Mouse (Mus musculus) limb, embryonic 10.5 days (tissue): Measurements from ENCODE around the gene Acer2. TPM values are rescaled to one million over a fixed set of nuclear protein-coding genes. Genes with fewer than 3 reads are reported as not detected.

Experiments
- DNase-seq: peaks from one replicate; pipeline ENCODE4 v3.0.0-alpha.2; 2017; ENCODE audit warnings: low spot score
- H3K27ac ChIP-seq: fragments of 300-500 bp; sonication (generic); 2 replicates; pipeline ENCODE4 v1.5.1; 2016; ENCODE audit warnings: mild to moderate bottlenecking
- H3K27me3 ChIP-seq: fragments of 300-500 bp; sonication (generic); 2 replicates; pipeline ENCODE4 v1.6.1; 2016; ENCODE audit warnings: low read depth, mild to moderate bottlenecking; ENCODE audit not compliant: poor library complexity, severe bottlenecking
- H3K36me3 ChIP-seq: fragments of 300-500 bp; sonication (generic); 2 replicates; pipeline ENCODE4 v1.6.1; 2016; ENCODE audit warnings: mild to moderate bottlenecking, moderate library complexity
- H3K4me1 ChIP-seq: fragments of 300-500 bp; sonication (generic); 2 replicates; pipeline ENCODE4 v1.6.1; 2016
- H3K4me3 ChIP-seq: fragments of 300-500 bp; sonication (generic); 2 replicates; pipeline ENCODE4 v1.5.1; 2016; ENCODE audit warnings: mild to moderate bottlenecking, moderate library complexity
- H3K9me3 ChIP-seq: fragments of 300-500 bp; sonication (generic); replicated peaks from 2 replicates; pipeline ENCODE4 v1.6.1; 2016; ENCODE audit warnings: mild to moderate bottlenecking
- WGBS: fragments of 180-500 bp; shearing (Covaris S2); methylation state at CpG from one replicate; pipeline ENCODE4 v1.1.7; 2016; 5-methylcytosine and 5-hydroxymethylcytosine counted together
- polyA plus RNA-seq: library from polyadenylated mRNA; unstranded; fragments of >200 nt; fragmentation: Nextera tagmentation; extraction: Ambion mirVana; gene quantifications from 2 replicates; pipeline ENCODE4 v1.2.1, GENCODE M21; 2016

The Acer2 gene
- polyA plus RNA-seq, 1 experiment from 2014 or later, result 17.1 TPM

DNA sequence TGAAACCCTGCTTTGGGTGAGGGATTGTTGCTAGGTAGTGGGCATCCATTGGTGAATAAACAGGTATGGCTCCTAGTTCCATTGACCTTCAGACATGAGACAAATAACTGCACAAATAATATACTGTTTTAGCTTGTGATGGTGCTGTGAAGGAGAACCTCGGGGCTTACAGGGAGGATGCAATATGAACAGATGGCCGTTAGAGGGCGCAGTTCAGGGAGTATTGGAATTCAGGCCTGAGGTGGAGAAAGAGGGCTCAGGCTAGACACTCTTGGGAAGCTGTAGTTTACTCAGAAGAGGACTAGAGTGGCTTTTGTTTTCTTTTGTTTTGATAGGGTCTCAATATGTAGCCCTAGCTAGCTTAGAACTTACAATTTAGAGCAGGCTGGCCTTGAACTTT lies 30.8 kb downstream of the Acer2 start:
- no peaks in the 10 kb centered on the region for H3K36me3 ChIP-seq
- H3K27me3 ChIP-seq, result no peaks in the 10 kb centered on the region
- no peak overlapping the region for H3K27ac ChIP-seq
- no peak for DNase-seq
- H3K9me3 ChIP-seq, result no peaks in the 10 kb centered on the region
- WGBS, result 40% methylated on average over 3 of the region's 3 CpGs
- no peak overlapping the region for H3K4me3 ChIP-seq
- H3K4me1 ChIP-seq, result peaks cover 4% of the 10 kb centered on the region; the same call in 1 of the 2 replicates

- H3K4me3 ChIP-seq, result no peak overlapping the region
- 87% methylated on average over 1 of the region's 1 CpGs for WGBS
- H3K27ac ChIP-seq, result no peak overlapping the region
- no peaks in the 10 kb centered on the region for H3K9me3 ChIP-seq
- no peak for DNase-seq
- no peaks in the 10 kb centered on the region for H3K36me3 ChIP-seq
- H3K4me1 ChIP-seq, result no peaks in the 10 kb centered on the region
- no peaks in the 10 kb centered on the region for H3K27me3 ChIP-seq
These were observed 31.7 kb downstream of the Acer2 start for GRCm38 (mm10) chr4:86905869-86906268.

DNA sequence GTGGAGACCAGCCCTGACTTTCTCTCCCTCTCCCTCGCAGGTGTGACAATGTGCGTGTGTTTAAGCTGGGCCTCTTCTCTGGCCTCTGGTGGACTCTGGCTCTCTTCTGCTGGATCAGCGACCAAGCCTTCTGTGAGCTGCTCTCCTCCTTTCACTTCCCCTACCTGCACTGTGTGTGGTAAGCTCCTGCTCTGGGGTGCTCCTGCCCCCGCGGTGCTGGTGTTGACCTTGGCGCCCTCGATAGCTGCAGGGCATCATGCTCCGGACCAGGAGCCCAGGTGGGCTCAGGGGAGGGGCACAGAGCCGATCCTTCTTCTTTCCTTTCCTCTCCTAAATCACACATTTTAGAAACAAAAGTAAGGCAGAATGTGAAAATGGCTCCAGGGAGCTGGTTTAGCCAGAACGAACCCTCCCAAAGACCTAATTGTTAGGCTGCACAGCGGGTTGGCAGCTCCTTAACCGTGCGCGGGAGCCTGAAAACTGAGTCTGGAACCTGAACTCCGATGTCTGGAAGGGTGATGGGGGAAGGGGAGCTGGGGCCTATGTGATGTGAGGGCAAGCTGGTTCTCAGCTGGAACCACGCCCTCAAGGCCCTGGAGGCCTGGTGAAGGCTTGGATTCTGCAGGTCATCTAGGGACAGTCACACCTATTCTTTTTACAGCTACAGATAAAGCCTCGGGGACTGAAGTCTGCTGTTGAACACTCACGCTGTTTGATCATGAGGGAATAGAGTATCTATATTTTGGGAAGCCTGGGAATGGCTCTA lies 37.6 kb downstream of the Acer2 start:
- H3K36me3 ChIP-seq, result no peaks in the 10 kb centered on the region
- peak overlapping the region; percentile 30 for H3K4me3 ChIP-seq
- H3K27ac ChIP-seq, result peak overlapping the region; percentile 86
- H3K27me3 ChIP-seq, result no peaks in the 10 kb centered on the region
- no peaks in the 10 kb centered on the region for H3K9me3 ChIP-seq
- peak; percentile 65 for DNase-seq
- peaks cover 13% of the 10 kb centered on the region for H3K4me1 ChIP-seq
- WGBS, result 12% methylated on average over 18 of the region's 18 CpGs

- DNase-seq, result no peak
- Histone ChIP-seq H3K4me1 (peaks cover 13% of the 10 kb centered on the region), H3K27ac (no peak overlapping the region), H3K36me3 (no peaks in the 10 kb centered on the region), H3K27me3 (no peaks in the 10 kb centered on the region), H3K4me3 (no peak overlapping the region), H3K9me3 (no peaks in the 10 kb centered on the region)
- WGBS, result 70% methylated on average over 7 of the region's 7 CpGs
These were observed 38.6 kb downstream of the Acer2 start for GRCm38 (mm10) chr4:86912757-86913156.

DNA sequence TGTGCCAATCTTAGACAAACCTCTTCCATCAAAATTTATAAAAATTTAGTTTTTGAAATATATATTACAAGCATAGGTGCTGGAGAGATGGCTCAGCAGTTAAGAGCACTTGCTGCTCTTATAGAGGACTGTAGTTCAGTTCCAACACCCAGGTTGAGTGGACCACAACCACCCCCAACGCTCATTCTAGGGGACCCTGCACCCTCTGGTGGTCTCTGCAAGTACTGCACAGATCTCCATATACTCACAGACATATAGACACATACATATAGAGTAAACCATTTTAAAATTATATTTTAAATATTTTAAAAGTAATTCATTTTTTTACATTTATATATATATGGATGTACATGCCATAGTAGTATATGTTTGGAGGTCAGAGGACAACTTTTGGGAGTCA lies 41.9 kb downstream of the Acer2 start:
- 63% methylated on average over 1 of the region's 1 CpGs for WGBS

DNA sequence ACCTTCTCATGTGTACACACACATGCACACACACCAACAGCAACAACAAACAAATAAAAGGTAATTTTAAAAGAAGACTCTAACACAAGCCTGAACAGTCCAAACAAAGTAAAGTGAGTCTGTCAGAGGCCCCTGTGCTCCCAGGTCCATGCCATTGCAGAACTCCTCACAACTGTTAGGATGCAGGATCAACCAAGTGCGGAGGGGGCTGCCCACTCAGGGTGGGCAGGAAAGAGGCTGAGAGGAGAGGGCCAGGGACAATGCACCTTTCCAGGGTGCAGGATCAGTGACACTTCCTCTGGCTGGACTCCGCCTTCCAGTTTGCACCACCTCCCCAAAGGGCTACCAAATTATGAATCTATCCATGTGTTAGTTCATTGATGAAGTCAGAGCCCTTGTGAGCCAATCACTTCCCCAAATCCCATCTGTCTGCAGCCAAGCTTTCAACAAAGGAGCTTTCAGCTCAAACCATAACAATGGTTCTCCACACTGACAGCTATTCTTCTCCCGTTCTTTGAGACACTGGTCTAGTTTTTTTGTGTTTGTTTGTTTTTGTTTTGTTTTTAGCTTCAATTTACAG lies 49.4 kb downstream of the Acer2 start:
- no peak overlapping the region for H3K27ac ChIP-seq
- WGBS, result 87% methylated on average over 3 of the region's 3 CpGs
- no peaks in the 10 kb centered on the region for H3K36me3 ChIP-seq
- no peak for DNase-seq
- peaks cover 6% of the 10 kb centered on the region; the same call in 1 of the 2 replicates for H3K4me1 ChIP-seq
- no peaks in the 10 kb centered on the region for H3K27me3 ChIP-seq
- H3K9me3 ChIP-seq, result no peaks in the 10 kb centered on the region
- H3K4me3 ChIP-seq, result no peak overlapping the region

More for the DNA sequence above, 41.9 kb downstream of the Acer2 start:
- no peak overlapping the region for H3K27ac ChIP-seq
- no peaks in the 10 kb centered on the region for H3K27me3 ChIP-seq
- no peak overlapping the region for H3K4me3 ChIP-seq
- H3K36me3 ChIP-seq, result no peaks in the 10 kb centered on the region
- DNase-seq, result no peak
- H3K4me1 ChIP-seq, result peaks cover 13% of the 10 kb centered on the region
- H3K9me3 ChIP-seq, result no peaks in the 10 kb centered on the region

- H3K36me3 ChIP-seq, result no peaks in the 10 kb centered on the region
- H3K27me3 ChIP-seq, result no peaks in the 10 kb centered on the region; the same call in 1 of the 2 replicates
- H3K4me3 ChIP-seq, result no peak overlapping the region
- 7% methylated on average over 9 of the region's 9 CpGs for WGBS
- DNase-seq, result peak; percentile 85
- H3K27ac ChIP-seq, result peak overlapping the region; percentile 58
- peaks cover 6% of the 10 kb centered on the region; the same call in 1 of the 2 replicates for H3K4me1 ChIP-seq
- H3K9me3 ChIP-seq, result no peaks in the 10 kb centered on the region
These were observed 50.7 kb downstream of the Acer2 start for GRCm38 (mm10) chr4:86924804-86925458.

DNA sequence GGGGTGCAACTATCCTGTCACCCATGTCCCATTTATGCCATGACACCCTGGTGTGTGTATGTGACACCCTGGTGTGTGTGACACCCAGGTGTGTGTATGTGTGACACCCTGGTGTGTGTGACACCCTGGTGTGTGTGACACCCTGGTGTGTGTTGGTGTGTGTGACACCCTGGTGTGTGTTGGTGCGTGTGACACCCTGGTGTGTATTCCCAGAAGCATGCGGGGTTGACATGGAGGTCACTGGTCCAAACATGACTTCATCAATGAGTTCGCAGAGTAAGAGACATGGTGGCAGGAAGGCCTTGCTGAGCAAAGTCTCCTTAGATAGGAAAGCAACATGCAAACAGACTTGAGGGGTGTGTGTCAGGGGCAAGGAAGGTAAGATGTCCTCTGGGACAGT lies 52.8 kb downstream of the Acer2 start:
- Histone ChIP-seq H3K36me3 (0 out of 2 replicates have a peak, but pooled peaks cover 3% of the 10 kb centered on the region), H3K4me1 (peaks cover 9% of the 10 kb centered on the region; the same call in 1 of the 2 replicates), H3K9me3 (no peaks in the 10 kb centered on the region), H3K27ac (no peak overlapping the region), H3K4me3 (no peak overlapping the region), H3K27me3 (no peaks in the 10 kb centered on the region; the same call in 1 of the 2 replicates)
- 76% methylated on average over 3 of the region's 3 CpGs for whole genome bisulfite sequencing
- DNase-seq, result no peak

GRCm38 (mm10) chr4:86930101-86930635 lies 56.0 kb downstream of the Acer2 start:
- Histone ChIP-seq H3K27ac (peak overlapping the region; percentile 92; the same call in 1 of the 2 replicates), H3K4me3 (peak overlapping the region; percentile 57), H3K4me1 (0 out of 2 replicates have a peak, but pooled peaks cover 7% of the 10 kb centered on the region), H3K36me3 (peaks cover 17% of the 10 kb centered on the region), H3K27me3 (no peaks in the 10 kb centered on the region; the same call in 1 of the 2 replicates), H3K9me3 (no peaks in the 10 kb centered on the region)
- WGBS, result 89% methylated on average over 7 of the region's 7 CpGs
- peak; percentile 34 for DNase-seq

DNA sequence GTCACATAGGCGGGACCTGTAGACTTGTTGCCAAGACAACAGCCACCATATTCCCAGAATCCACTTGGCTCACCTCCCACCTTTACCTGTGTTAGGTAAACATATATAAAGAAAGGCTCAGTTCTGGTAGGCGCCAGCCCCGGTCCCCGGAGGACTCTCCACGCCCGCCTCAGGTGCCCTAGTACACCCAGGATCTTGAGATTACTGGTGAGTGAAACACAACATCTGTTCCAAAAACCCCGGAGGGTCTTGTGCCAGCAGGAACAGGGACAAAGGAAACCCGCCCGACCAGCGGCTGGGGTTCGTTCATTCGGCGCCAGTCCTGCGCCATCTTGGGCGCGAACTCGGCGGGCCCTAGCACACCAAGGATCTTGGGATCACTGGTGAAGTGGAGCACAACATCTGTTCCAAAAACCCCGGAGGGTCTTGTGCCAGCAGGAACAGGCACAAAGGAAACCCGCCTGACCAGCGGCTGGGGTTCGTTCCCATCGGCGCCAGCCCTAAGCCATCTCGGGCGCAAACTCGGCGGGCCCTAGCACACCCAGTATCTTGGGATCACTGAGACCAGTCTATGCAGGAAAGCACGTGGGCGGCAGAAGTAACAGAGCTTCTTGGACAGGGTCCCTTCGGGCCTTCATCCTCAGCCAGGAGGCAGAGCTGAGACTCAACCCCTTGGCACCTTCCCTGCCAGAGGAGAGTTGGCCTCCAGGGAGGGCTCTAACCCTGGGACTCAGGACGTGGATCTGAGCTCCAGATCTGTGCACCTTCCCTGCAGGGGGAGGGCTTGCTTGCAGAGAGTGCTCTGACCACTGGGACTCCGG lies 56.6 kb downstream of the Acer2 start:
- Histone ChIP-seq H3K9me3 (no peaks in the 10 kb centered on the region), H3K4me1 (0 out of 2 replicates have a peak, but pooled peaks cover 7% of the 10 kb centered on the region), H3K27me3 (no peaks in the 10 kb centered on the region; the same call in 1 of the 2 replicates), H3K4me3 (peak overlapping the region; percentile 57), H3K36me3 (peaks cover 17% of the 10 kb centered on the region), H3K27ac (peak overlapping the region; percentile 92)
- 10% methylated on average over 33 of the region's 33 CpGs for WGBS
- peak; percentile 78 for DNase-seq

DNA sequence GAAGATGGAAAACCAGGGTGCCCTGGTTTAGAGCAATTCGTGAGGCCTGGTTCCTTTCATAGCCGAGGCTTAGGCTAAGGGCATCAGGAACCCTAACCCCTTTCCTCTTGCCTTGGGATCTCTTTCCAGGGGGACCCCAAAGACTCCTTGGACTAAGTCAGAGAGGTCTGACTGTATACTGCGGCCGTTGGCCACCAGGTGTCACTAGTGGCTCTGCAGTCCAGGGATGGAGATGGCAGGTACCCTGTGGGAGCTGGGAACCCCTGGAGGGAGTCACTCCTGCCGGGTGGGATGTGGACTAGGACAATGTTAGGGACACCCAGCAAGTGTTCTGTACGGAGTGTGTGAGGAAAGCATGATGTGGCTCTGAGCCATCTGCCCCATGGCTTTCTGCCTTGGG lies 58.8 kb downstream of the Acer2 start:
- 0 out of 2 replicates have a peak, but pooled peaks cover 7% of the 10 kb centered on the region for H3K4me1 ChIP-seq
- peaks cover 17% of the 10 kb centered on the region for H3K36me3 ChIP-seq
- H3K9me3 ChIP-seq, result no peaks in the 10 kb centered on the region
- no peak overlapping the region for H3K27ac ChIP-seq
- no peak for DNase-seq
- no peak overlapping the region for H3K4me3 ChIP-seq
- 84% methylated on average over 6 of the region's 6 CpGs for WGBS
- no peaks in the 10 kb centered on the region; the same call in 1 of the 2 replicates for H3K27me3 ChIP-seq

GRCm38 (mm10) chr4:86936217-86936616 lies 62.0 kb downstream of the Acer2 start:
- H3K36me3 ChIP-seq, result peaks cover 17% of the 10 kb centered on the region
- no peak overlapping the region for H3K27ac ChIP-seq
- H3K4me3 ChIP-seq, result no peak overlapping the region
- DNase-seq, result no peak
- H3K9me3 ChIP-seq, result no peaks in the 10 kb centered on the region
- H3K4me1 ChIP-seq, result 0 out of 2 replicates have a peak, but pooled peaks cover 5% of the 10 kb centered on the region
- H3K27me3 ChIP-seq, result no peaks in the 10 kb centered on the region
- 94% methylated on average over 9 of the region's 9 CpGs for WGBS
